Mouse (Mus musculus): ENCODE measurements around the gene Hsd11b1.
"Not testable (repeated sequence)": the region's sequence is repeated elsewhere in the genome, so short reads cannot be mapped to it uniquely, and the experiment has no call there.

The Hsd11b1 gene

GRCm38 (mm10) chr1:193263955-193264598, at the start of gene Hsd11b1:
Gene Hsd11b1, minus strand, starts transcription at chr1:193264075.
- DNase-seq: no peak

DNA sequence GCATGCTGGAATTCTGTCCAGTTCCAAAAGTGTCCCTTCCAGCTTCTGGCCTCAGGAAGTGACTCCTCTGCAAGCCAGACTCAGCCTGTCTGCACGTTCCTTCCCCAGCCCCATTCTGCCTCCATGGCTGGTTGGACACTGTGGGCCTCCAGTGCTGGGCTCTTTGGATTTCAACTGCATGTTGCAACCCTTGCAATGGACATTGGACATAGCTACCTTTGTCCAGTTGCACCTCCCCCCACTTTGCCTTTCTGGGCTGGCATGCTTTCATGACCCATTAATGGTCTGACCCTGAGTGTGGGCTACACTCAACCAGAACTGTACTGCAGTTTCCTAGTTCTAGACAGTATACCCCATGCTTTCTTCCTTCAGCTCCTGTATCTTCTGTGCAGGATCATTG, 47.7 kb upstream of the Hsd11b1 start:
- no peak for DNase-seq

- DNase-seq: no peak
These were observed 46.7 kb upstream of the Hsd11b1 start for GRCm38 (mm10) chr1:193310519-193311085.

DNA sequence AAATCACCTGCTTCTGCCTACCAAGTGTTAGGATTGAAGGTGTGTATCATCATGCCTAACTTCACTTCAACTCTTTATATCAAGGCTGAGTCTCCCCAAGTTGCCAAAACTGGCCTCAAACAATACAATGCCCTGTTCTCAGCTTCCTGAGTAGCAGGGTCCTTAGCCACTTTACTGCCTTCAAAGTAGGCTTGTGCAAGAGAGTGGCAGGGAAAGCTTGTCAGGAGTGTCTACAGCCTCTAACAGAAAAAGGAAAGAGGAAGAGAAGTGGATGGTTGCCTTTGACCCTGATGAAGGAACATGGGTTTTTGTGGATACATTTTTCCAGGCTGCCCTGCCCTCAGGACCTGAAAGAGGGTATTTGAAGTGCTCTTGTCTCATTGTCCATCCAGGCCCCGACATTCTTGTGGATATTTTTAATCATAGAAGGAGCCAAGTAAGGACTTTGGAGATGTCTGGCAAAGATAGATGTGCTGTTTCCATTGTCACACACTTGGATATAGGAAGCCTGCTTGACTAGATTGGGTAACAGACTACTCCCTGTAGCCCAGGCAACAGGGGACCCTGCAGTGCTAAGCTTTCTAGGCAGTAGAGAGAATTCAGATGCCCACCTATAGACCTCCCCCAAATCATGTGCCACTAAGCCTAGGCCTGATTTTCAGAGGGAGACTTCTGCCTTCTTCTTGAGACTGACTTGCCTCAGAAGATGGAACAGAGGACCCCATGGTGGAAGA, 46.1 kb upstream of the Hsd11b1 start:
- DNase-seq: no peak

GRCm38 (mm10) chr1:193306832-193307231, 43.0 kb upstream of the Hsd11b1 start:
- no peak for DNase-seq

DNA sequence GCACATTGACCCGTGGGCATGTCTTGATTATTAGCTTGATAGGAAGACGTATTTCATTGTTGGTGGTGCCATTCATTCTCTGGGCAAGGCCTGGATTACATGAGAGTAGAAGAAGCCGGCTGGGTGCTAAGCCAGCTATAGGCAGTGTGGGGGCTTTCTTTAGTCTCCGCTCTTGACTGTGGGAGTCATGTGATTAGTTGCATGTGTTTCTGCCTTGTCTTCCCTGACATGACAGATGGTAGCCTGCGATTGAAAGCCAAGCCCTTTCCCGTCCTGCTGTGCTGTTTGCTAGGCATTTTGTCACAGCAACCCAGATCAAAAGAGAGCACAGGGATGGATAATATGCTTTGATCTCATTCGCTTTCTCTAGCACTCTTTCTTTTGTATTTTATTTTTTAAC, 41.5 kb upstream of the Hsd11b1 start:
- DNase-seq: peak; percentile 69

GRCm38 (mm10) chr1:193303096-193303495, 39.2 kb upstream of the Hsd11b1 start:
- no peak for DNase-seq

- DNase-seq: no peak
These were observed 38.2 kb upstream of the Hsd11b1 start for GRCm38 (mm10) chr1:193302093-193302405.

GRCm38 (mm10) chr1:193301216-193302092, 37.6 kb upstream of the Hsd11b1 start:
- DNase-seq: peak; percentile 43

GRCm38 (mm10) chr1:193299995-193300394, 36.1 kb upstream of the Hsd11b1 start:
- DNase-seq: no peak

DNA sequence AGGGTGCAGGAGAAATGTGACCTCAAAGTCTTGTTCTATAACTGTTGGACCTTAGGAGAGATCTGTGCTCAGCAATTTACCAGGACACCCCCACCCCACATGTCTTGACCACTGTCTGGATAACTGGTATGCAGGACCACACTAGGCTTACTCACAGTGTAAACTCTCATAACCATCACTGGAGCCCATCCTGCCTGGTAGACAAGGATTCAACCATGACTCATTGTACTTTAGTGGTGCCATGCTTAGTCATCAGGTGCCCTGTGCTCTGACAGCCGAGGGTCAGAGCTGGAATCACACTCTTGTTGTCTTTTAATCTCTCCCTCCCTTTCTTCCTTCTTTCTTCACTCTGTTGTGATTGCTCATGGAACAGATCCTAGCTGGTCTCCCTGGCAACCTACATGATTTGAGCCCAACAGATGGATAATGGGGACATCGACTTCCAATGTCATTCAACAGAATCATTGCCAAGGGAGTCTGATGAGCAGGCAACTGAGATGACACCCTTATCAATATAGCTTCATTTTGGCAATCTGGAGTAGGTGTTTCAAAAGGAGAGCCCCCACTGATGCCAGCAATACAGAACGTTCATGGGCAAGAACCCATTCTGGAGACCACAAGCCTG, 34.4 kb upstream of the Hsd11b1 start:
- DNase-seq: no peak

DNA sequence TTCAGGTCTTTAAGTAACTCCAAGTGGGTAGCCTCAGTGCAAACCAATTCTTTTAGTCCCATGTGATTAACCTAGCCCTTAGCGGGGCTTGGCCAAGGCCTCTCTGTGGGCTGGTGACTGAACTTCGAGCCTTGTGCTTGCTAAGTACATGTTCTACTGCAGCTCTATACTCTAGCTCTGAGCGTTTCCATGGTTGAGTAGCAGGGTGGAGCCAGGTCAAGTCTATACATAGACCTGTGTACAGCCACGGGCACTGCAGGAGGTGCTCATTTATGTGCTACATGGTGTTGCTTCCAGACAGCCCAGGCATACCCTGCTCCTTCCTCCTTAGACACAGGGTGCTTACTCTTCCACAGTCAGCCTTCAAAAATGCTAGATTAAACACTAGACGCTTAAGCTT, 32.0 kb upstream of the Hsd11b1 start:
- DNase-seq: no peak

- no peak for DNase-seq
These were observed 30.1 kb upstream of the Hsd11b1 start for GRCm38 (mm10) chr1:193293926-193294325.

DNA sequence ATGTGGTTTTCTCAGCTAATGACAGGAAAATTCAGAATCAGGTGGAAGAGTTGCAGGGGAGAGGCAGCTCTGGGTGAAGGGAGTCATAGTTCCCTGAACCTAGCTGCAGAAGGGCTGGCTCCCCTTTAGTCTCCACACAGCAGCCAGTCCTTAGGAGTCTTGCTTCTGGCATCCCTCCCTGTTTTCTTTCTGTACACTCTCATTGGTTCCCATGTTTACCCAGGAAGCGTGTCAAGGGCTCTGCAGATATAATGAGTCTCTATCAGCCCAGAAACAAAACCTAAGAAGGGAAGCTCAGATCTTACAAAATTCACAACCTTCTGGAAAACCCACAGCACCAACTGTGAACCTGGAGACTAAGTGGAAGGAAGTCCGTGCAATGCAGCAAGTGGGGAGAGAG, 29.2 kb upstream of the Hsd11b1 start:
- DNase-seq: no peak

- no peak for DNase-seq
These were observed 26.8 kb upstream of the Hsd11b1 start for GRCm38 (mm10) chr1:193290686-193291085.

DNA sequence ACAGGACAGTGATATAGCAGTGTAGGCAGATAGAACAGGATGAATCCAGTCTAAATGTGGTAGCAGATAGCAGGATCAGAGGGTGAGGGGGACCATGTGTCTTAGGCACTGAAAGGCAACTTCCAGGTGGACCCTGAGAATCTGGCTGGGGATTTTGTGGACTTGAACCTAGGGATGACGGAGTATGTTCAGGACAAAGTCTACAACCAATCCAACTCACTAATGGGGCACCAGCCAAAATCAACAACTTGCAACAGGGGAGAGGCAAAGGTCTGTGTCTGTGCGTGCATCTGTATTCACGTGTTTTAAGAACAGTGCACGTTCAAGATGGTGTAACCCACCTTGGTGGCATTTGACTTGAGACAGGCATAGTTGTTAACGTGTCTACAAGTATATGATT, 26.0 kb upstream of the Hsd11b1 start:
- DNase-seq: no peak

- no peak for DNase-seq
These were observed 25.2 kb upstream of the Hsd11b1 start for GRCm38 (mm10) chr1:193289076-193289475.

GRCm38 (mm10) chr1:193287578-193287977, 23.7 kb upstream of the Hsd11b1 start:
- DNase-seq: no peak

GRCm38 (mm10) chr1:193285766-193286325, 22.0 kb upstream of the Hsd11b1 start:
- not testable (repeated sequence) for DNase-seq

GRCm38 (mm10) chr1:193284228-193284779, 20.4 kb upstream of the Hsd11b1 start:
- no peak for DNase-seq

DNA sequence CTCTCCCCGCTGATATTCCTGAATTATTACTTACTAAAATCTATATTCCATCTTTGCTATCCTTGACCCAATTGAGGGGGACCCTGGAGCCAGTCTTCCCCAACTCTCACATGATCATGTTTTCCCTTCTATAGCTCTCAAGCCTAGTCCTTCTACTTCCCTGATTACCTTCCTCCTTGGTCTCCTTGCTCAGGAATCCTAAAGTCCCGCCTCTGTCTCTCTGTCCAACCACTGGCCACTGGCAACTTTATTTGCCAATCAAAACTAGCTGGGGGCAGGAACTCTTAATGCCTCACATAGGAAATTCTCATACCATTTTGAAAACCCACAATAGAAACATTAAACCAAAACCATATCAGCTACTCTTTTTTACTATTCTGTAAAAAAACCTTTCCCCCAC, 17.5 kb upstream of the Hsd11b1 start:
- DNase-seq: no peak

DNA sequence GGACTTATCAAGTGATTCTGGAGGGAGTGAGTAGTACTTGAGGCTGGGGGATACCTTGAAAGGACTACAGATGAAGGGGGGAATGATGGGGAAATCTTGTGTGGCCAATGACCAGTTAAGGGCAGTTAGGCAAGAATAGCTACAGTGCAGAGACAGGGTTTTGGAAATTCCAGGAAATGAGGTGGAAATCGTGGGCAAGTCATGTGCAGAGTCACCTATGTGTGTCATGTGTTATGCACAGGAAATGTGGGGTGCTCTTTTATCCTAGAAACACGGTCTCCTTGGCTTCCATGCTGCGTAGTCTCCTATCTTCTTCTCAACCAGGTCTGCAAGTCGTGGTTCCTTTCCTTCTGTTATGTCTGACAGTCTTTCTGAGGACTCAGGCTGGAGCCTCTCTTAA, 15.6 kb upstream of the Hsd11b1 start:
- DNase-seq: no peak
